Mouse (Mus musculus): ENCODE data around the gene Nlrc4. TPM values are rescaled to one million over a fixed set of nuclear protein-coding genes. Genes with fewer than 3 reads are reported as not detected.
A peak's percentile ranks its signal among the peaks of the same experiment; 100 is the strongest.

Nlrc4 gene
- polyA plus RNA-seq, 2 experiments: 0.17 to 0.19 TPM

GRCm38 (mm10) chr17:74431481-74431880 is 27.5 kb downstream of the Nlrc4 start:
- Histone ChIP-seq H3K27me3 (ENCODE audit: control insufficient read depth, insufficient read depth, low read length) (no peaks in the 10 kb centered on the region), H3K9me3 (ENCODE audit: control insufficient read depth, low read length) (no peaks in the 10 kb centered on the region), H3K36me3 (replicated peaks; ENCODE audit: control insufficient read depth, insufficient read depth, low read depth) (no peaks in the 10 kb centered on the region), H3K4me1 (replicated peaks; ENCODE audit: control insufficient read depth in 2 of 2, insufficient read depth in 2 of 2, low read length in 1 of 2) (no peaks in the 10 kb centered on the region), H3K4me2 (ENCODE audit: low read depth) (no peak overlapping the region), H3K9ac (replicated peaks) (no peak overlapping the region), H3K4me3 (ENCODE audit: insufficient read depth in 1 of 2, low read depth in 2 of 2, low read length in 2 of 2) (no peak overlapping the region), H3K27ac (no peak overlapping the region)
- DNase-seq (ENCODE audit: low read depth in 3 of 3, low spot score in 3 of 3) (peak in 1 of 3 experiments; percentile 14), ATAC-seq (ENCODE audit: insufficient read depth) (peak; percentile 31; the same call in 1 of the 2 replicates)
- TF ChIP-seq CTCF (IDR thresholded peaks at IDR 0.05; ENCODE audit: low read depth) (peak; percentile 45), EP300 (IDR thresholded peaks at IDR 0.05; ENCODE audit: low read depth) (no peak)
- WGBS (ENCODE audit: insufficient replicate concordance): 53% methylated on average over 13 of the region's 13 CpGs

- Histone ChIP-seq H3K9ac (replicated peaks) (no peak overlapping the region), H3K4me3 (ENCODE audit: insufficient read depth in 1 of 2, low read depth in 2 of 2, low read length in 2 of 2) (no peak overlapping the region), H3K4me1 (replicated peaks; ENCODE audit: control insufficient read depth in 2 of 2, insufficient read depth in 2 of 2, low read length in 1 of 2) (no peaks in the 10 kb centered on the region), H3K27me3 (ENCODE audit: control insufficient read depth, insufficient read depth, low read length) (no peaks in the 10 kb centered on the region), H3K27ac (no peak overlapping the region), H3K4me2 (ENCODE audit: low read depth) (no peak overlapping the region), H3K9me3 (ENCODE audit: control insufficient read depth, low read length) (no peaks in the 10 kb centered on the region), H3K36me3 (replicated peaks; ENCODE audit: control insufficient read depth, insufficient read depth, low read depth) (no peaks in the 10 kb centered on the region; the same call in 1 of the 2 replicates)
- WGBS (ENCODE audit: insufficient replicate concordance): 66% methylated on average over 8 of the region's 8 CpGs
- DNase-seq (ENCODE audit: low read depth in 3 of 3, low spot score in 3 of 3): no peak
- no peak for TF ChIP-seq EP300 (IDR thresholded peaks at IDR 0.05; ENCODE audit: low read depth)
- no peak for TF ChIP-seq CTCF (IDR thresholded peaks at IDR 0.05; ENCODE audit: low read depth)
- ATAC-seq (ENCODE audit: insufficient read depth): no peak
Measured at GRCm38 (mm10) chr17:74430074-74430473, 28.9 kb downstream of the Nlrc4 start.

GRCm38 (mm10) chr17:74424401-74425005 is 34.4 kb downstream of the Nlrc4 start:
- no peaks in the 10 kb centered on the region for H3K27me3 ChIP-seq (ENCODE audit: control insufficient read depth, insufficient read depth, low read length)
- H3K36me3 ChIP-seq (replicated peaks; ENCODE audit: control insufficient read depth, insufficient read depth, low read depth): peaks cover 9% of the 10 kb centered on the region
- no peak overlapping the region for H3K9ac ChIP-seq (replicated peaks)
- DNase-seq (ENCODE audit: low read depth in 3 of 3, low spot score in 3 of 3) (no peak), ATAC-seq (ENCODE audit: insufficient read depth) (no peak)
- H3K27ac ChIP-seq: no peak overlapping the region
- no peaks in the 10 kb centered on the region for H3K9me3 ChIP-seq (ENCODE audit: control insufficient read depth, low read length)
- no peak overlapping the region for H3K4me2 ChIP-seq (ENCODE audit: low read depth)
- H3K4me3 ChIP-seq (ENCODE audit: insufficient read depth in 1 of 2, low read depth in 2 of 2, low read length in 2 of 2): no peak overlapping the region
- no peak for TF ChIP-seq EP300 (IDR thresholded peaks at IDR 0.05; ENCODE audit: low read depth)
- no peak for TF ChIP-seq CTCF (IDR thresholded peaks at IDR 0.05; ENCODE audit: low read depth)
- WGBS (ENCODE audit: insufficient replicate concordance): 85% methylated on average over 12 of the region's 12 CpGs
- H3K4me1 ChIP-seq (replicated peaks; ENCODE audit: control insufficient read depth in 2 of 2, insufficient read depth in 2 of 2, low read length in 1 of 2): no peaks in the 10 kb centered on the region

- Histone ChIP-seq H3K27me3 (ENCODE audit: control insufficient read depth, insufficient read depth, low read length) (no peaks in the 10 kb centered on the region), H3K4me1 (replicated peaks; ENCODE audit: control insufficient read depth in 2 of 2, insufficient read depth in 2 of 2, low read length in 1 of 2) (no peaks in the 10 kb centered on the region), H3K9ac (replicated peaks) (no peak overlapping the region), H3K27ac (no peak overlapping the region), H3K9me3 (ENCODE audit: control insufficient read depth, low read length) (no peaks in the 10 kb centered on the region), H3K4me3 (ENCODE audit: insufficient read depth in 1 of 2, low read depth in 2 of 2, low read length in 2 of 2) (no peak overlapping the region), H3K4me2 (ENCODE audit: low read depth) (no peak overlapping the region), H3K36me3 (replicated peaks; ENCODE audit: control insufficient read depth, insufficient read depth, low read depth) (peaks cover 13% of the 10 kb centered on the region)
- ATAC-seq (ENCODE audit: insufficient read depth) (no peak), DNase-seq (ENCODE audit: low read depth in 3 of 3, low spot score in 3 of 3) (no peak)
- TF ChIP-seq EP300 (IDR thresholded peaks at IDR 0.05; ENCODE audit: low read depth) (no peak), CTCF (IDR thresholded peaks at IDR 0.05; ENCODE audit: low read depth) (no peak)
- WGBS (ENCODE audit: insufficient replicate concordance): 66% methylated on average over 2 of the region's 2 CpGs
Measured at GRCm38 (mm10) chr17:74420656-74421055, 38.3 kb downstream of the Nlrc4 start.

GRCm38 (mm10) chr17:74418171-74418570 is 40.8 kb downstream of the Nlrc4 start:
- TF ChIP-seq EP300 (IDR thresholded peaks at IDR 0.05; ENCODE audit: low read depth) (no peak), CTCF (IDR thresholded peaks at IDR 0.05; ENCODE audit: low read depth) (no peak)
- Histone ChIP-seq H3K36me3 (replicated peaks; ENCODE audit: control insufficient read depth, insufficient read depth, low read depth) (peaks cover 13% of the 10 kb centered on the region), H3K4me3 (ENCODE audit: insufficient read depth in 1 of 2, low read depth in 2 of 2, low read length in 2 of 2) (no peak overlapping the region), H3K4me2 (ENCODE audit: low read depth) (no peak overlapping the region), H3K27me3 (ENCODE audit: control insufficient read depth, insufficient read depth, low read length) (no peaks in the 10 kb centered on the region), H3K9me3 (ENCODE audit: control insufficient read depth, low read length) (no peaks in the 10 kb centered on the region), H3K4me1 (replicated peaks; ENCODE audit: control insufficient read depth in 2 of 2, insufficient read depth in 2 of 2, low read length in 1 of 2) (no peaks in the 10 kb centered on the region), H3K27ac (no peak overlapping the region), H3K9ac (replicated peaks) (no peak overlapping the region)
- no peak for DNase-seq (ENCODE audit: low read depth in 3 of 3, low spot score in 3 of 3)
- 64% methylated on average over 4 of the region's 4 CpGs for WGBS (ENCODE audit: insufficient replicate concordance)
- no peak for ATAC-seq (ENCODE audit: insufficient read depth)

All from liver, embryonic 14.5 days (tissue).